Mouse (Mus musculus): ENCODE results near the gene Tecpr1. TPM values are rescaled to one million over a fixed set of nuclear protein-coding genes. Genes with fewer than 3 reads are reported as not detected.

Tecpr1 gene
- total RNA-seq, 2 experiments from 2014 or later: 106 TPM

- peak in 1 of 2 experiments; percentile 44 for DNase-seq
These were observed 15.9 kb downstream of the Tecpr1 start for GRCm38 (mm10) chr5:144207478-144207877.

- DNase-seq: no peak
These were observed 17.3 kb downstream of the Tecpr1 start for GRCm38 (mm10) chr5:144206069-144206468.

DNA sequence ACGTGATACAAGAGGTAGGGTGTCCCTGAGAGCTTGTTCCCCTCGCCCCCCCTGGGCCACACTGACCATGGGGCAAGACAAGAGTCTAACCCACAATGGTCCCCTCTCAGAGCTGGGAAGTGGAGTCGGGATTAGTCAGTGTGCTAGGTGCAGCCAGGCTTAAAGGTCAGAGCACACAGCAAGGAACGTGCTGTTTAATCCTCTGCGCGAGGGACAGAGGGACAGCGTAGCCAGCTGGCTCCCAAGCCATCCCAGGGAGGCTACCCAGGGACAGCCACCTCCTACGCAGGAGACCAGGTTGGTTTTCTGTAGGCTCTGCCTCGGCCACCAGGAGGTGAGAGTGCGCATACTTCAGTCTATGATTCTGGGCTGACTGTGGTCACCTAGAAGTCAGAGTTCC, 18.5 kb downstream of the Tecpr1 start:
- DNase-seq: no peak

GRCm38 (mm10) chr5:144204303-144204702, 19.1 kb downstream of the Tecpr1 start:
- DNase-seq: no peak

DNA sequence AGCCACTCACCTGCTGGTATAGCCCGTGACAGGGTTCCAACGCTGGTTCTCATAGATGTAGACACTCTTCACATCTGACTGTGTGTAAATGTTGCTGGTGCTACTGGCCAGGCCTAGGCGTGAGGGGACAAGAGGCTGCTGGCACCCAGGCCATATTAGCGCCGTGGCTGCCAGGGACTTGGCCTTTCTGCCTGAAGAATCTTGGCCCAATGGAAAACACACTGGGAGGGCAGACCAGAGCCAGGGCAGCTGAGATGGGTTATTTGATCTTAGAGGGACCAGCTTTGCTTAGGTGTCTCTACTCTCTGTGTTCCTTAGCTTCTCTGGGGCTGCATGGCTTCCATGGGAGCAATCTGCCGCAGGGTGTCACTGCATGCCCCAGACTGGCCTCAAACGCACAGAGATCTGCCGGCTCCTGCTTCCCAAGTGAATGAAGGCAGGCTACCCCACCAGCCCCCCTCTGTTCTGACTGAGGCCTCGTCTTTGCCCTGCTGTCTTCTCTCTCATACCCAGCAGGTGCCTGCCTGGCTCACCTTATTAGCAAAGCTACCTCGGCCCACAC, 19.9 kb downstream of the Tecpr1 start:
- no peak for DNase-seq

DNA sequence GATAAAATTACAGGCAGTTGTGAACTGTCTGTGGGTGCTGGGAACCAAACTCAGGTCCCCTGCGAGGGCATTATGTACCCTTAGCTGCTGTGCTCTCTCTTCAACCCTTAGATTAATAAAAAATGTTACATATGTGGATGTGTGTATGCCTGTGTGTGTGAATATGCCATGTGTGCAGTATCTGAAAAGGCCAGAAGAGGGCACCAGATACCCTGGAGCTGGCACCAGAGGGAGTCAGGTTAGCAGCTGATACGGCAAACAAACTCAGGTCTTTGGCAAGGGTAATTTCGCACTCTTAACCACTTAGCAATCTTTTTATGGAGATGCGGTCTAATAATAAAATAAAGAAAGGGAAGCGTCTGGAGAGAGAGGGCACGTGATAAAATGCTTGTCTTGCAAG, 21.0 kb downstream of the Tecpr1 start:
- DNase-seq: no peak

DNA sequence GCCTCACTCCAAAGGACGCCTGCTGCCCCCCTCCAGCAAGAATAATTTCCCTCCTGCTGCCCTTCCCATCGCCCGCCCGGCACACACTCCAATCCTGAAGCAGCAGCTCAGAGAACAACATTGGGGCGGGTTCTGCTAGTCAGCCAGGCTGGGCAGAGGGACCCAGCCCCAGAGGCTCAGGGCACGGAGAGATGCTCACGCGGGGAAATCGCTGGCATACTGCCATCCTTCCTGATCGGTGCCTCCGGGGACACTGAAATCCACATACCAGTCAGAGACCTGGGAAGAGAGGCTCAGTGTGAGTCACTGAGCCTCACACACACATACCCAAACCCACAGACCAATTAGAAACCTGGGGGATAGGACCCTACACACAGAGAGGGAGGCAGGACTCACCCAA, 22.8 kb downstream of the Tecpr1 start:
- DNase-seq: no peak

DNA sequence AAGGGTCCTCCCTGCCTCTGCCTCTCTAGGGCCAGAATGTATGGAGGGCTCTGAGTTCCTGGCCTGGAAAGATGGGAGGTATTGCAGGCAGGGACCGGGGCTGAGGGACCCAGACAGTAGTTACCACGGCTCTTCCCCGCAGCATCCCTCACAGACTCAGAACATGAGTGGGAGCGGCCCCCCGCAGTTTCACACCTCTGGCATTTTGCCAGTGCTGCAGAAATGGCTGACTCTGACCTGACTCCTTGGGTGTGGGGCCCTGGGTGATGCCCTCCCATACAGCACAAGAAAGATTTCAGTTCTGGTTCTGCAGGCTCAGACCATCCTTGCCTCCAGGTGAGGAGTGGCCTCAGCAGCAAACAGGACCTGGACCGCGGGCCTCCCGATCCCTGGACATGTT, 27.8 kb downstream of the Tecpr1 start:
- DNase-seq: no peak

DNA sequence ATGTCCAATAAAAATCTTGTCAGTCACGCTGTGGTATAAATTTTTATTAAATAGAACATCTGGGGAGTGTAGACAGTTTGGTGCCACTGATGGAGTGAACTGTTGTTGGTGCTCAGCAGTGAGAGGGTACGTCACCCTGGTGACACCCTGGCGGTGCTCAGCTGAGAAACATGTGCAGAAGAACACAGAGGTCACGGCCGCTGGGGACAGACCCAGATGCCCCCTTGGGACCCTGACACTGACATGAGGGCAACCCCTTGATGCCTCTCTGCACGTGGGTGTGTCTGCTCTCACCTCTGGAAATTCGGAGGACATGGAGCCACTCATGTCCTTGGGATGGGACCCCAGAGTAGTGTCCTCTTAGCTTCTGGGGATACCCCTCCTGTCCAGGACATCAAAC, 29.0 kb downstream of the Tecpr1 start:
- DNase-seq: no peak

GRCm38 (mm10) chr5:144192673-144193072, 30.7 kb downstream of the Tecpr1 start:
- DNase-seq: no peak

GRCm38 (mm10) chr5:144191026-144191425, 32.4 kb downstream of the Tecpr1 start:
- no peak for DNase-seq

DNA sequence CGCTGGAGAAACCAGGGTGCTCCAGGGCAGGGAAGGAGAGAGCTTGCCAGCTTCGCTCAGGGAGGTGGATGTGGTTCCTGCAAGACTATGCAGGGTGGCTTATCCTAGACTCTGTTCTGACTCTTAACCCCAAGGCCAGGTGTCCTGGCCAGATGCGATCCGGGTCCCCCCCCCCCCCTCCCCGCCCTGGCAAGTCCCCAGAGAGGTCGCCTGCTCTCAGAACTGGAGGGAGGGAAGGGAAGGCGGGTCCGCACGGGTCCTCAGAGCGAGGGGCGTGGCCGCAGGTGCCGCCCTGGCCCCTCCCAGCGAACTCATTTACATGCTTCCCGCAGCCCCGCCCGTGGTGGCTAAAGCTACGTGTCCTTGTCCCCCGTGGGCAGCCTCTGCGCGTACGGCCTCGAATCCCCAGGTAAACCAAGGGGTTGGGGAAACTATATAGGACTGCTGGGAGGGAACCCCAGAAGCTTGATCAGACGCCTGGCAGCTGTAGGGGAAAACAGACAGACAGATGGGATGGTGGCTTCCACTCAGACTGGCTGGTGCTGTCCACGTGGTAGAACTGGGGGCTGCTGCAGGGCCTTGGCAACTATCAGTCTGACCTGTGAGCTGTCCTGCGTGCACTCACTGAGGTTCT, 33.3 kb downstream of the Tecpr1 start, which contains the start of gene Bhlha15:
Gene Bhlha15 (plus strand): TSS at position 337 of the 634 bp plus-strand sequence.
- DNase-seq: no peak

DNA sequence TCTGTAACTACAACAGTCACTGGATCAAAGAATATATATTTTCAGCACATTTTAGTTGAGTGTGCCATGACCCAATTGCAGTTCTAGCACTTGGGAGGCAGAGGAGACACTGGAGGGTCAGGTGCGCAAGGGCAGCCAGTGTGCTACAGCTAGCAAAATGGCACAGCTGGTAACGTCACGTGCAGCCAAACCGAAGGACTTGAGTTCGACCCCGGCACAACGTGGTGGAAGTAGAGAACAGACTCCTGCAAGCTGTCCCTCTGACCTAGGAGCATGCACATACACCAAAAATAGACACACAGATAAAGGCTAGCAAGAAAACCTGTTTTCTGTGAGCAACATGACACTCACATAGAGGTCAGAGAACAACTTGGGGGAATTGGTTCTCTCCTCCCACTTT, 34.1 kb downstream of the Tecpr1 start:
- DNase-seq: no peak

GRCm38 (mm10) chr5:144188422-144188821, 35.0 kb downstream of the Tecpr1 start:
- no peak for DNase-seq

- DNase-seq: no peak
These were observed 38.9 kb downstream of the Tecpr1 start for GRCm38 (mm10) chr5:144184350-144185045.

- no peak for DNase-seq
These were observed 39.6 kb downstream of the Tecpr1 start for GRCm38 (mm10) chr5:144183647-144184335.

GRCm38 (mm10) chr5:144183248-144183559, 40.2 kb downstream of the Tecpr1 start:
- no peak for DNase-seq

GRCm38 (mm10) chr5:144182542-144183247, 40.7 kb downstream of the Tecpr1 start:
- no peak for DNase-seq

GRCm38 (mm10) chr5:144181249-144181648, 42.2 kb downstream of the Tecpr1 start:
- DNase-seq: no peak

GRCm38 (mm10) chr5:144178216-144178615, 45.2 kb downstream of the Tecpr1 start:
- no peak for DNase-seq

GRCm38 (mm10) chr5:144173648-144174047, 49.8 kb downstream of the Tecpr1 start:
- no peak for DNase-seq

- peak in 1 of 2 experiments; percentile 40 for DNase-seq
These were observed 54.0 kb downstream of the Tecpr1 start for GRCm38 (mm10) chr5:144169275-144169975.

Measured in layer of hippocampus, postnatal 36 days (tissue).